ENCODE assay signal across 22 mouse cellular contexts in genomic region chr10:125885796-125886195, GRCm38 (mm10).
A peak's percentile ranks its signal among the peaks of the same experiment; 100 is the strongest.
DNase-seq lines count a peak whose midpoint lies in the region; ATAC-seq and TF ChIP-seq lines count a peak whose summit lies in the region.
"Had no signal": no experiment of that assay in that cellular context is flagged by ENCODE, and none has a peak within 500 bp of the region (broad histone marks: within the 10 kb centered on the region; RNA-seq: fewer than 3 reads in every experiment).

No protein-coding gene starts in this region.

- H3K27me3 ChIP-seq in embryonic facial prominence, embryonic 13.5 days, result no peaks in the 10 kb centered on the region
- no peaks in the 10 kb centered on the region for H3K27me3 ChIP-seq in kidney, embryonic 15.5 days
- H3K27me3 ChIP-seq: heart, embryonic 12.5 days; intestine, embryonic 15.5 days; Patski had no signal

- no peak for TF ChIP-seq POLR2A in brain, embryonic 14.5 days (IDR thresholded peaks at IDR 0.05; ENCODE audit: borderline replicate concordance, extremely low read depth, insufficient read depth, insufficient read length, poor library complexity, severe bottlenecking)

- peak overlapping the region; percentile 69 for H3K27ac ChIP-seq in embryonic facial prominence, embryonic 13.5 days
- no peak overlapping the region for H3K27ac ChIP-seq in kidney, embryonic 15.5 days
- H3K27ac ChIP-seq: forebrain, embryonic 10.5 days; gastrocnemius, adult 2 months; hindbrain, embryonic 10.5 days; hindbrain, embryonic 14.5 days; intestine, embryonic 15.5 days had no signal

- H3K4me3 ChIP-seq in embryonic facial prominence, embryonic 13.5 days, result no peak overlapping the region
- H3K4me3 ChIP-seq in kidney, embryonic 15.5 days (replicated peaks), result no peak overlapping the region
- H3K4me3 ChIP-seq: forebrain, embryonic 10.5 days; gastrocnemius, adult 2 months; heart, embryonic 12.5 days; hindbrain, embryonic 10.5 days; intestine, embryonic 15.5 days had no signal

- no peaks in the 10 kb centered on the region for H3K9me3 ChIP-seq in embryonic facial prominence, embryonic 13.5 days
- H3K9me3 ChIP-seq in kidney, embryonic 15.5 days (replicated peaks), result no peaks in the 10 kb centered on the region
- H3K9me3 ChIP-seq: forebrain, embryonic 10.5 days; heart, embryonic 12.5 days; hindbrain, embryonic 10.5 days; intestine, embryonic 15.5 days had no signal

- peak; percentile 27 for DNase-seq in embryo, embryonic 11 days
- no peak for DNase-seq in embryo, embryonic 10.5 days (ENCODE audit: low spot score)
- peak; percentile 15 for DNase-seq in brain, embryonic 14.5 days (ENCODE audit: low read depth)
- no peak for DNase-seq in kidney, postnatal 10 days
- no peak for DNase-seq in adrenal gland, postnatal 25 days
- DNase-seq: adrenal gland, adult 2 months; adrenal gland, postnatal 36 days; cerebellum, adult 11 months; cerebellum, adult 8-10 months; cerebellum, postnatal 14 days; gastrocnemius, adult 2 months; gastrocnemius, postnatal 25 days had no signal

- H3K4me2 ChIP-seq in embryonic facial prominence, embryonic 13.5 days, result no peak overlapping the region
- H3K4me2 ChIP-seq in kidney, embryonic 15.5 days, result no peak overlapping the region
- H3K4me2 ChIP-seq: heart, embryonic 12.5 days; hindbrain, embryonic 14.5 days; intestine, embryonic 15.5 days had no signal

- 14% methylated on average over 6 of the region's 6 CpGs for WGBS in embryonic facial prominence, embryonic 13.5 days
- WGBS in kidney, embryonic 15.5 days, result 52% methylated on average over 6 of the region's 6 CpGs

- no peak for ATAC-seq in embryonic facial prominence, embryonic 13.5 days (ENCODE audit: insufficient number of reproducible peaks, insufficient read depth, low FRiP score, low TSS enrichment, low read depth)
- no peak for ATAC-seq in kidney, embryonic 15.5 days (replicated peaks; ENCODE audit: low FRiP score)
- ATAC-seq: activated CD4-positive, CD25-positive, alpha-beta regulatory T cell, adult 4 months; forebrain, embryonic 14.5 days; intestine, embryonic 15.5 days; Patski had no signal

- H3K4me1 ChIP-seq in embryonic facial prominence, embryonic 13.5 days, result 0 out of 2 replicates have a peak, but pooled peaks cover 3% of the 10 kb centered on the region
- H3K4me1 ChIP-seq in kidney, embryonic 15.5 days, result no peaks in the 10 kb centered on the region
- H3K4me1 ChIP-seq: heart, embryonic 12.5 days; hindbrain, embryonic 10.5 days; intestine, embryonic 15.5 days had no signal

- no peaks in the 10 kb centered on the region for H3K36me3 ChIP-seq in embryonic facial prominence, embryonic 13.5 days
- H3K36me3 ChIP-seq in kidney, embryonic 15.5 days, result no peaks in the 10 kb centered on the region
- H3K36me3 ChIP-seq: forebrain, embryonic 10.5 days; heart, embryonic 12.5 days; hindbrain, embryonic 10.5 days; intestine, embryonic 15.5 days had no signal

- TF ChIP-seq CTCF in brain, embryonic 14.5 days (IDR thresholded peaks at IDR 0.05; ENCODE audit: borderline replicate concordance, extremely low read depth, insufficient read depth, insufficient read length), result no peak

- no peak overlapping the region for H3K9ac ChIP-seq in embryonic facial prominence, embryonic 13.5 days
- H3K9ac ChIP-seq in kidney, embryonic 15.5 days, result no peak overlapping the region
- H3K9ac ChIP-seq: heart, embryonic 12.5 days; hindbrain, embryonic 14.5 days; intestine, embryonic 15.5 days had no signal

Comparison
In these comparisons a context has a peak if more than half of its experiments do, and no peak if none do; other contexts are left out.
1. DNase-seq: peak in embryo, embryonic 11 days (single experiment) and brain, embryonic 14.5 days (single experiment); none in embryo, embryonic 10.5 days (single experiment), kidney, postnatal 10 days (single experiment) and adrenal gland, postnatal 25 days (single experiment).